Mouse (Mus musculus) limb, embryonic 12.5 days (tissue): Measurements from ENCODE around the gene Rras2. TPM values are rescaled to one million over a fixed set of nuclear protein-coding genes. Genes with fewer than 3 reads are reported as not detected.

Experiments used
- ATAC-seq: fragments of 200-750 bp; cut with Nextera tagmentation; 2 replicates; pipeline ENCODE4 v1.8.0; 2017; ENCODE audit warnings: low read depth, moderate TSS enrichment; ENCODE audit not compliant: insufficient number of reproducible peaks, insufficient read depth, low FRiP score, low TSS enrichment
- H3K27ac ChIP-seq: fragments of 300-500 bp; sonication (generic); 2 replicates; pipeline ENCODE4 v1.5.1; 2016; ENCODE audit warnings: mild to moderate bottlenecking, moderate library complexity
- H3K27me3 ChIP-seq: fragments of 300-500 bp; sonication (generic); 2 replicates; pipeline ENCODE4 v1.6.1; 2016; ENCODE audit warnings: mild to moderate bottlenecking, moderate library complexity
- H3K36me3 ChIP-seq: fragments of 300-500 bp; sonication (generic); 2 replicates; pipeline ENCODE4 v1.6.1; 2016; ENCODE audit warnings: mild to moderate bottlenecking, moderate library complexity
- H3K4me1 ChIP-seq: fragments of 300-500 bp; sonication (generic); replicated peaks from 2 replicates; pipeline ENCODE4 v1.6.1; 2016
- H3K4me2 ChIP-seq: fragments of 300-500 bp; sonication (generic); 2 replicates; pipeline ENCODE4 v1.6.1; 2016; ENCODE audit warnings: mild to moderate bottlenecking, moderate library complexity
- H3K4me3 ChIP-seq: fragments of 300-500 bp; sonication (generic); replicated peaks from 2 replicates; pipeline ENCODE4 v1.5.1; 2016; ENCODE audit warnings: mild to moderate bottlenecking
- H3K9ac ChIP-seq: fragments of 300-500 bp; sonication (generic); replicated peaks from 2 replicates; pipeline ENCODE4 v1.6.1; 2016; ENCODE audit warnings: mild to moderate bottlenecking, moderate library complexity
- H3K9me3 ChIP-seq: fragments of 300-500 bp; sonication (generic); 2 replicates; pipeline ENCODE4 v1.6.1; 2016; ENCODE audit warnings: mild to moderate bottlenecking, moderate library complexity
- WGBS: fragments of 180-500 bp; shearing (Covaris S2); methylation state at CpG from one replicate; pipeline ENCODE4 v1.1.7; 2016; 5-methylcytosine and 5-hydroxymethylcytosine counted together
- polyA plus RNA-seq: library from polyadenylated mRNA; unstranded; fragments of >200 nt; fragmentation: Nextera tagmentation; extraction: Ambion mirVana; gene quantifications from 2 replicates; pipeline ENCODE4 v1.2.1, GENCODE M21; 2016

Rras2 gene
- polyA plus RNA-seq, 1 experiment from 2014 or later: 23.4 TPM

- no peak for ATAC-seq
- Histone ChIP-seq H3K4me3 (no peak overlapping the region), H3K9me3 (no peaks in the 10 kb centered on the region), H3K36me3 (no peaks in the 10 kb centered on the region), H3K27ac (no peak overlapping the region), H3K4me2 (no peak overlapping the region), H3K9ac (no peak overlapping the region), H3K27me3 (no peaks in the 10 kb centered on the region), H3K4me1 (no peaks in the 10 kb centered on the region)
- 88% methylated on average over 7 of the region's 7 CpGs for WGBS
These were observed 22.4 kb upstream of the Rras2 start for GRCm38 (mm10) chr7:114140026-114140425.

- Histone ChIP-seq H3K4me1 (no peaks in the 10 kb centered on the region), H3K36me3 (no peaks in the 10 kb centered on the region), H3K27me3 (no peaks in the 10 kb centered on the region), H3K9ac (no peak overlapping the region), H3K9me3 (no peaks in the 10 kb centered on the region), H3K4me3 (no peak overlapping the region), H3K4me2 (no peak overlapping the region), H3K27ac (no peak overlapping the region)
- no peak for ATAC-seq
- WGBS: 89% methylated on average over 3 of the region's 3 CpGs
These were observed 21.8 kb upstream of the Rras2 start for GRCm38 (mm10) chr7:114139400-114139799.

GRCm38 (mm10) chr7:114138261-114138660, 20.7 kb upstream of the Rras2 start:
- WGBS: 86% methylated on average over 2 of the region's 2 CpGs
- H3K36me3 ChIP-seq: no peaks in the 10 kb centered on the region

GRCm38 (mm10) chr7:114135166-114135565, 17.6 kb upstream of the Rras2 start:
- Histone ChIP-seq H3K36me3 (no peaks in the 10 kb centered on the region), H3K4me2 (no peak overlapping the region), H3K4me1 (no peaks in the 10 kb centered on the region), H3K27ac (no peak overlapping the region), H3K27me3 (no peaks in the 10 kb centered on the region), H3K9me3 (no peaks in the 10 kb centered on the region), H3K4me3 (no peak overlapping the region), H3K9ac (no peak overlapping the region)
- no peak for ATAC-seq
- WGBS: 30% methylated on average over 6 of the region's 6 CpGs

More at GRCm38 (mm10) chr7:114138261-114138660, 20.7 kb upstream of the Rras2 start:
- H3K27me3 ChIP-seq: no peaks in the 10 kb centered on the region
- H3K4me3 ChIP-seq: no peak overlapping the region
- H3K27ac ChIP-seq: no peak overlapping the region
- no peak for ATAC-seq
- H3K4me1 ChIP-seq: no peaks in the 10 kb centered on the region
- no peak overlapping the region for H3K9ac ChIP-seq
- H3K4me2 ChIP-seq: no peak overlapping the region
- H3K9me3 ChIP-seq: no peaks in the 10 kb centered on the region

GRCm38 (mm10) chr7:114133957-114134356, 16.4 kb upstream of the Rras2 start:
- H3K27me3 ChIP-seq: no peaks in the 10 kb centered on the region
- H3K27ac ChIP-seq: no peak overlapping the region
- WGBS: 32% methylated on average over 5 of the region's 5 CpGs
- no peak overlapping the region for H3K4me2 ChIP-seq
- no peak overlapping the region for H3K9ac ChIP-seq
- H3K4me3 ChIP-seq: no peak overlapping the region
- ATAC-seq: no peak
- H3K9me3 ChIP-seq: no peaks in the 10 kb centered on the region
- H3K4me1 ChIP-seq: no peaks in the 10 kb centered on the region
- H3K36me3 ChIP-seq: no peaks in the 10 kb centered on the region

GRCm38 (mm10) chr7:114132316-114132715, 14.7 kb upstream of the Rras2 start:
- WGBS: 51% methylated on average over 8 of the region's 8 CpGs
- no peaks in the 10 kb centered on the region for H3K36me3 ChIP-seq
- no peaks in the 10 kb centered on the region for H3K9me3 ChIP-seq
- H3K4me3 ChIP-seq: no peak overlapping the region
- H3K9ac ChIP-seq: no peak overlapping the region
- H3K4me2 ChIP-seq: no peak overlapping the region
- H3K27ac ChIP-seq: no peak overlapping the region
- no peaks in the 10 kb centered on the region for H3K27me3 ChIP-seq
- H3K4me1 ChIP-seq: no peaks in the 10 kb centered on the region
- ATAC-seq: no peak

- 54% methylated on average over 2 of the region's 2 CpGs for WGBS
- no peaks in the 10 kb centered on the region for H3K4me1 ChIP-seq
These were observed 11.7 kb upstream of the Rras2 start for GRCm38 (mm10) chr7:114129281-114129680.

GRCm38 (mm10) chr7:114118180-114118579, 599 bp upstream of the Rras2 start:
- WGBS: 44% methylated on average over 7 of the region's 7 CpGs
- Histone ChIP-seq H3K4me2 (peak overlapping the region; percentile 81), H3K9me3 (no peaks in the 10 kb centered on the region), H3K4me1 (peaks cover 17% of the 10 kb centered on the region), H3K36me3 (no peaks in the 10 kb centered on the region), H3K9ac (no peak overlapping the region), H3K27ac (no peak overlapping the region), H3K4me3 (peak overlapping the region; percentile 88), H3K27me3 (no peaks in the 10 kb centered on the region; the same call in 1 of the 2 replicates)
- no peak for ATAC-seq

More at GRCm38 (mm10) chr7:114129281-114129680, 11.7 kb upstream of the Rras2 start:
- no peaks in the 10 kb centered on the region for H3K27me3 ChIP-seq
- no peak overlapping the region for H3K4me3 ChIP-seq
- H3K36me3 ChIP-seq: no peaks in the 10 kb centered on the region
- H3K27ac ChIP-seq: no peak overlapping the region
- no peak overlapping the region for H3K4me2 ChIP-seq
- no peak overlapping the region for H3K9ac ChIP-seq
- H3K9me3 ChIP-seq: no peaks in the 10 kb centered on the region
- ATAC-seq: no peak

GRCm38 (mm10) chr7:114116711-114117351, 750 bp downstream of the Rras2 start:
- no peaks in the 10 kb centered on the region for H3K36me3 ChIP-seq
- peaks cover 17% of the 10 kb centered on the region for H3K4me1 ChIP-seq
- H3K27me3 ChIP-seq: no peaks in the 10 kb centered on the region; the same call in 1 of the 2 replicates
- peak overlapping the region; percentile 95 for H3K27ac ChIP-seq
- H3K4me2 ChIP-seq: peak overlapping the region; percentile 81
- H3K9me3 ChIP-seq: no peaks in the 10 kb centered on the region
- ATAC-seq: peak; percentile 60
- peak overlapping the region; percentile 88 for H3K4me3 ChIP-seq
- peak overlapping the region; percentile 90 for H3K9ac ChIP-seq
- 0% methylated on average over 54 of the region's 74 CpGs for whole genome bisulfite sequencing

GRCm38 (mm10) chr7:114115961-114116360, 1.6 kb downstream of the Rras2 start:
- Histone ChIP-seq H3K4me2 (peak overlapping the region; percentile 81), H3K27ac (no peak overlapping the region), H3K4me1 (peaks cover 17% of the 10 kb centered on the region), H3K4me3 (peak overlapping the region; percentile 88), H3K27me3 (no peaks in the 10 kb centered on the region; the same call in 1 of the 2 replicates), H3K9me3 (no peaks in the 10 kb centered on the region), H3K36me3 (no peaks in the 10 kb centered on the region), H3K9ac (no peak overlapping the region)
- no peak for ATAC-seq
- 17% methylated on average over 9 of the region's 9 CpGs for WGBS

GRCm38 (mm10) chr7:114114976-114115375, 2.6 kb downstream of the Rras2 start:
- Histone ChIP-seq H3K4me3 (no peak overlapping the region), H3K4me1 (peaks cover 17% of the 10 kb centered on the region), H3K27ac (no peak overlapping the region), H3K27me3 (no peaks in the 10 kb centered on the region; the same call in 1 of the 2 replicates), H3K4me2 (no peak overlapping the region), H3K9me3 (no peaks in the 10 kb centered on the region), H3K36me3 (no peaks in the 10 kb centered on the region), H3K9ac (no peak overlapping the region)
- ATAC-seq: no peak
- 60% methylated on average over 3 of the region's 3 CpGs for WGBS

GRCm38 (mm10) chr7:114114284-114114683, 3.3 kb downstream of the Rras2 start:
- no peak overlapping the region for H3K9ac ChIP-seq
- peaks cover 17% of the 10 kb centered on the region for H3K4me1 ChIP-seq
- no peaks in the 10 kb centered on the region for H3K36me3 ChIP-seq
- H3K4me3 ChIP-seq: no peak overlapping the region
- H3K9me3 ChIP-seq: no peaks in the 10 kb centered on the region
- H3K4me2 ChIP-seq: no peak overlapping the region
- H3K27me3 ChIP-seq: no peaks in the 10 kb centered on the region; the same call in 1 of the 2 replicates
- H3K27ac ChIP-seq: no peak overlapping the region
- 95% methylated on average over 2 of the region's 2 CpGs for WGBS
- no peak for ATAC-seq
